Mouse (Mus musculus) hindbrain, embryonic 11.5 days (tissue): Measurements from ENCODE around the gene Hsp90ab1. TPM values are rescaled to one million over a fixed set of nuclear protein-coding genes. Genes with fewer than 3 reads are reported as not detected.

Experiments
- ATAC-seq: fragments of 200-750 bp; cut with Nextera tagmentation; 2 replicates; pipeline ENCODE4 v1.8.0; 2017; ENCODE audit warnings: mild to moderate bottlenecking, moderate TSS enrichment, moderate library complexity; ENCODE audit not compliant: low FRiP score
- DNase-seq: peaks from one replicate; pipeline ENCODE4 v3.0.0-alpha.2; 2015; ENCODE audit warnings: low spot score
- H3K27ac ChIP-seq: fragments of 300-500 bp; sonication (generic); 2 replicates; pipeline ENCODE4 v1.5.1; 2014; ENCODE audit warnings: mild to moderate bottlenecking, low read depth, low read length
- H3K27me3 ChIP-seq: fragments of 300-500 bp; sonication (generic); 2 replicates; pipeline ENCODE4 v1.6.1; 2014; ENCODE audit warnings: mild to moderate bottlenecking, low read length, moderate library complexity, mixed read lengths; ENCODE audit not compliant: control insufficient read depth, insufficient read depth
- H3K36me3 ChIP-seq: fragments of 300-500 bp; sonication (generic); 2 replicates; pipeline ENCODE4 v1.6.1; 2014; ENCODE audit warnings: mild to moderate bottlenecking, low read length, moderate library complexity, mixed read lengths; ENCODE audit not compliant: control insufficient read depth, insufficient read depth
- H3K4me1 ChIP-seq: fragments of 300-500 bp; sonication (generic); replicated peaks from 2 replicates; pipeline ENCODE4 v1.6.1; 2014; ENCODE audit warnings: low read length, mixed read lengths; ENCODE audit not compliant: control insufficient read depth, insufficient read depth
- H3K4me2 ChIP-seq: fragments of 300-500 bp; sonication (generic); replicated peaks from 2 replicates; pipeline ENCODE4 v1.6.1; 2014; ENCODE audit warnings: mild to moderate bottlenecking, low read depth, low read length
- H3K4me3 ChIP-seq: fragments of 300-500 bp; sonication (generic); 2 replicates; pipeline ENCODE4 v1.5.1; 2014; ENCODE audit warnings: low read depth, low read length
- H3K9ac ChIP-seq: fragments of 300-500 bp; sonication (generic); 2 replicates; pipeline ENCODE4 v1.6.1; 2014; ENCODE audit warnings: low read depth, low read length
- H3K9me3 ChIP-seq: fragments of 300-500 bp; sonication (generic); 2 replicates; pipeline ENCODE4 v1.6.1; 2016; ENCODE audit warnings: low read length; ENCODE audit not compliant: control insufficient read depth
- WGBS: fragments of 180-500 bp; shearing (Covaris S2); extraction: QIAGEN DNeasy Blood & Tissue Kit; methylation state at CpG from one replicate; pipeline ENCODE4 v1.1.7; 2014; 5-methylcytosine and 5-hydroxymethylcytosine counted together
- polyA plus RNA-seq: library from polyadenylated mRNA; unstranded; fragments of >200 nt; fragmentation: Nextera tagmentation; extraction: Ambion mirVana; gene quantifications from 2 replicates; pipeline ENCODE4 v1.2.1, GENCODE M21; 2014

Hsp90ab1 gene
- polyA plus RNA-seq, 1 experiment from 2014 or later, result 1,644 TPM

DNA sequence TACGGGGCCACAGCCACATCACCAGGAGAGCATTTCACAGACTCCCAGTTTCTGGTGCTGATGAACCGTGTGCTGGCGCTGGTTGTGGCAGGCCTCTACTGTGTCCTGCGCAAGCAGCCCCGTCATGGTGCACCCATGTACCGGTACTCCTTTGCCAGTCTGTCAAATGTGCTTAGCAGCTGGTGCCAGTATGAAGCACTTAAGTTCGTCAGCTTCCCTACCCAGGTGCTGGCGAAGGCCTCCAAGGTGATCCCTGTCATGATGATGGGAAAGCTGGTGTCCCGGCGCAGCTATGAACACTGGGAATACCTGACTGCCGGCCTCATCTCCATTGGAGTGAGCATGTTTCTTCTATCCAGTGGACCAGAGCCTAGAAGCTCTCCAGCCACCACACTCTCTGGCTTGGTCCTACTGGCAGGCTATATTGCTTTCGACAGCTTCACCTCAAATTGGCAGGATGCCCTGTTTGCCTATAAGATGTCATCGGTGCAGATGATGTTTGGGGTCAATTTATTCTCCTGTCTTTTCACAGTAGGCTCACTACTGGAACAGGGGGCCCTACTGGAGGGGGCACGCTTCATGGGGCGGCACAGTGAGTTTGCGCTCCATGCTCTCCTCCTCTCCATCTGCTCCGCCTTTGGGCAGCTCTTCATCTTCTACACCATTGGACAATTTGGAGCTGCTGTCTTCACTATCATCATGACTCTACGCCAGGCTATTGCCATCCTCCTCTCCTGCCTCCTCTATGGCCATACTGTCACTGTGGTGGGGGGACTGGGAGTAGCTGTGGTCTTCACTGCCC is 6.5 kb downstream of the Hsp90ab1 start:
- Histone ChIP-seq H3K27ac (no peak overlapping the region), H3K4me2 (no peak overlapping the region), H3K27me3 (no peaks in the 10 kb centered on the region), H3K9ac (no peak overlapping the region), H3K9me3 (no peaks in the 10 kb centered on the region), H3K4me3 (no peak overlapping the region), H3K36me3 (peaks cover 20% of the 10 kb centered on the region), H3K4me1 (peaks cover 6% of the 10 kb centered on the region; the same call in 1 of the 2 replicates)
- no peak for DNase-seq
- ATAC-seq, result no peak
- WGBS, result 75% methylated on average over 18 of the region's 18 CpGs

DNA sequence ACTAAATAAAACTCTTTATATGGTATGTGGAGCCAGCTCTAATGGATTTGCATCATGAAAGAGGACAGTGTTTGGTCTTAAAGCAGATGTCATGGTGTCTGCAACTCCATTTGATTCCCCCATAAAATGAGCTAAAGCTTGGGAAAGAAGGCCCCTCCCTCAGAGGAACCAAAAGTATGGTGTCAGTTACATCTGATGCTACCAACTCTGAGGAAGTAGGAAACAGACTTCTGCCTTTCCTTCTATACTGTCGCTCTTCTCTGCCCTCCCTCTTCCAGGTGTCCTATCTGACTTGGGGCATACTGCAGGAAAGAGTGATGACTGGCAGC is 7.1 kb downstream of the Hsp90ab1 start:
- no peak overlapping the region for H3K4me3 ChIP-seq
- H3K36me3 ChIP-seq, result peaks cover 15% of the 10 kb centered on the region
- WGBS, result 92% methylated on average over 1 of the region's 1 CpGs
- no peak for ATAC-seq
- no peak overlapping the region for H3K27ac ChIP-seq
- H3K9ac ChIP-seq, result no peak overlapping the region
- H3K9me3 ChIP-seq, result no peaks in the 10 kb centered on the region
- H3K27me3 ChIP-seq, result no peaks in the 10 kb centered on the region
- no peak overlapping the region for H3K4me2 ChIP-seq
- DNase-seq, result no peak
- peaks cover 5% of the 10 kb centered on the region; the same call in 1 of the 2 replicates for H3K4me1 ChIP-seq

DNA sequence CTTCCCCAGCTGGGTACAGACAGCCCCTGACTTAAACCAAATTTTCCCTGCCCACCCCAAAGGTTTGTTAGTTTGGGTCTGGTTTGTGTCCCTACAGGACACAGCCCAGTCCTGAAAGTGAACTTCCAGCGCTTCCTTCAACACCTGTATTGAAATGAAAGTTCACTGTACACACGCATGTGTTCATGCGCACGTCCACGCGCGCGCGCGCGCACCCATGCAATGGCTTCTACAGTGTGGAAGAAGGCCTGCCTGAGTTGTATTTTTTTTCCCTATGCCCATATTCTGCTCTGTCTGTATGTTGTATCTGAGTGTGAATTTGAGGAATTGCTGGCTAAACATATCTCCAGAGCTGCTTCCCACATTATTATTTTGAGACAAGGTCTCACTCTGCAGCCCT is 8.0 kb downstream of the Hsp90ab1 start:
- Histone ChIP-seq H3K27ac (no peak overlapping the region; the same call in 1 of the 2 replicates), H3K36me3 (peaks cover 9% of the 10 kb centered on the region)
- 94% methylated on average over 11 of the region's 11 CpGs for WGBS

DNA sequence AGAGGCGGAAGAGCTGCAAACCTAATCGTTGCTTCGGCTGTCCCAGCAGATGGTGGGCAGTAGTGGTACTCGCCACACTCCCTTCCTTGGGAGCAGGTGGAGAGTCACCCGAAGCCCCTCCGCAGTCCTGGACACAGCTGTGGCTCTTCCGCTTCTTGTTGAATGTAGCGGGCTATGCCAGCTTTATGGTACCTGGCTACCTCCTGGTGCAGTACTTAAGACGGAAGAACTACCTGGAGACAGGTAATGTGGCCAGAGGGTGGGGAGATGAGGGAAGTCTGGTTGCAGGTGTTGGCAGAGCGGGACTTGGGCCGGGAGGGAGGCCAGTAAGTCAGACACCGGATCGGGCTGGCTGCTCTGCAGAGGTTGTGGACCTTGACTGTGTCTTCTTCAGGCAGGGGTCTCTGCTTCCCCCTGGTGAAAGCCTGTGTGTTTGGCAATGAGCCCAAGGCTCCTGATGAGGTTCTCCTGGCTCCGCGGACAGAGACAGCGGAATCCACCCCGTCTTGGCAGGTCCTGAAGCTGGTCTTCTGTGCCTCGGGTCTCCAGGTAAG is 8.5 kb downstream of the Hsp90ab1 start:
- ATAC-seq, result no peak; the same call in 1 of the 2 replicates

More for the DNA sequence above, 8.0 kb downstream of the Hsp90ab1 start:
- Histone ChIP-seq H3K9me3 (no peaks in the 10 kb centered on the region), H3K9ac (peak overlapping the region; percentile 78), H3K27me3 (no peaks in the 10 kb centered on the region), H3K4me1 (peaks cover 3% of the 10 kb centered on the region; the same call in 1 of the 2 replicates), H3K4me3 (peak overlapping the region; percentile 68), H3K4me2 (peak overlapping the region; percentile 83)
- ATAC-seq (no peak), DNase-seq (no peak)

DNA sequence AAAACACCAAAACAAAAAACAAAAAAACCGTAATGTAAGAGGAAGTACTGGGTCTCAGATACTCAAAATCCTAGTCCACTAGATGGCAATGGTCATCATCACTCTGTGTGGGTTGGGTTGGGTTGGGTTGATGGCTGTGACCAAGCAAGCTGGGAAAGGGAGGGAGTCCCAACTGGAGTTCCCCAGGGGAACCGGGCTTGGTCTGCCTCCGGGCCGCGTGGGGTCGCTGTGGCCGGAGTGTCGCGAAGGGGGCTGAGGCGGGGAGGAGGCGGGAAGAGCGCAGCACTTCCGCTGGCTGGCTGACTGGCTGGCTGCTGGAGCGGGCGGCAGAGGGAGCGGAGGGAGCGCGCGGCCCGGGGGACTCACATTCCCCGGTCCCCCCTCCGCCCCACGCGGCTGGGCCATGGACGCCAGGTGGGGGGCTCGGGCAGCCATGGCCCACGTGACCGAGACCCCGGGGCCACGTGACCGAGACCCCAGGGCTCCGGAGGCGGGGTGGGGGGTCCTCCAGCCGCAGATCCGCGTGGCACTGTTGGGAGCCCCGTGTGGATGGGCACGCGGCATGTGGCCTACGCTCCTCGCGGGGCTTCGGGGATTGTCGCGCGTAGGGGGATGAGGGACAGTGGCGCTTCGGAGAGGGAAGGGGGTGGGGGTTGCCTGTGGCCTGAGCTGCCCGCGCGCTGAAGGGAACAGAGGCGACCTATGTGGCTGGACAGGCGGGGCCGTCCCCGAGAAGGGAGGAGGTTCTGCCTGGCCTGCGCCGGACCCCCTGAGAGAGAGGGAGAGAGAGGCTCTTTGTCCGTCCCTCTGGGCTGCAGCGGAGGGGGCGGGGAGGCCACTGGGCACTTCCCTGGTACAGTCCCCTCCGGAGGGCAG is 9.2 kb downstream of the Hsp90ab1 start, which contains the start of gene Slc35b2:
Slc35b2 (plus strand) TSS at position 220 of the 876 bp plus-strand sequence.
- no peaks in the 10 kb centered on the region for H3K9me3 ChIP-seq
- peak; percentile 93 for DNase-seq
- peak within 1 kb of the TSS; percentile 78 for H3K9ac ChIP-seq
- peak within 1 kb of the TSS; percentile 68 for H3K4me3 ChIP-seq
- H3K4me1 ChIP-seq, result peaks cover 3% of the 10 kb centered on the region; the same call in 1 of the 2 replicates
- peaks cover 3% of the 10 kb centered on the region; the same call in 1 of the 2 replicates for H3K36me3 ChIP-seq
- peak within 1 kb of the TSS; percentile 83 for H3K4me2 ChIP-seq
- WGBS, result under 1% methylated on average over 58 of the region's 61 CpGs
- H3K27me3 ChIP-seq, result no peaks in the 10 kb centered on the region
- peak; percentile 87 for ATAC-seq
- peak within 1 kb of the TSS; percentile 80 for H3K27ac ChIP-seq

More for the DNA sequence above, 8.5 kb downstream of the Hsp90ab1 start:
- Histone ChIP-seq H3K9ac (peak overlapping the region; percentile 78), H3K27ac (peak overlapping the region; percentile 80), H3K4me3 (peak overlapping the region; percentile 68), H3K4me2 (peak overlapping the region; percentile 83), H3K36me3 (peaks cover 6% of the 10 kb centered on the region), H3K9me3 (no peaks in the 10 kb centered on the region), H3K27me3 (no peaks in the 10 kb centered on the region), H3K4me1 (peaks cover 3% of the 10 kb centered on the region; the same call in 1 of the 2 replicates)
- no peak for DNase-seq
- WGBS, result 16% methylated on average over 18 of the region's 18 CpGs

DNA sequence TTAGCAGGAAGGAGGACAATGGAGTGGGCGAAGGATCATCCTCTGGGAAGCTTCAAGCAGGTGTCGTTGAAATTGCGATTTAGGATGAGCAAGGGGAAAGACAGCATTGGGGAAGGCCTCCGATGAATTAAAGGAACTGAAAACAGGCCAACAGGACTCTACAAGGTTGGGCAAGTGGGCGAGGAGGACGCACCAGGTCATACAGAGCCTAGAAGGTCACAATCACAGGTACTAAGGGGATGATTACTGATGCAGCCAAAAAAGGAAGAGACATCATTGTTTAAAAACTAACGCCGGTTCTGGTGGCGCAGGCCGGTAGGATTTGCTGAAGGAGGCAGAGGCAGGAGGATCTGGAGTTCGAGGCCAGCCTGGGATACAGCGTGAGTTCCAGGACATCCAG is 9.9 kb downstream of the Hsp90ab1 start:
- no peaks in the 10 kb centered on the region for H3K27me3 ChIP-seq
- DNase-seq (no peak), ATAC-seq (no peak)
- 0 out of 2 replicates have a peak overlapping the region, but pooled peaks have one; percentile 80 for H3K27ac ChIP-seq
- 82% methylated on average over 12 of the region's 12 CpGs for WGBS
- no peak overlapping the region for H3K4me2 ChIP-seq
- no peak overlapping the region for H3K9ac ChIP-seq
- no peak overlapping the region for H3K4me3 ChIP-seq
- peaks cover 3% of the 10 kb centered on the region; the same call in 1 of the 2 replicates for H3K4me1 ChIP-seq
- H3K36me3 ChIP-seq, result no peaks in the 10 kb centered on the region
- no peaks in the 10 kb centered on the region for H3K9me3 ChIP-seq

DNA sequence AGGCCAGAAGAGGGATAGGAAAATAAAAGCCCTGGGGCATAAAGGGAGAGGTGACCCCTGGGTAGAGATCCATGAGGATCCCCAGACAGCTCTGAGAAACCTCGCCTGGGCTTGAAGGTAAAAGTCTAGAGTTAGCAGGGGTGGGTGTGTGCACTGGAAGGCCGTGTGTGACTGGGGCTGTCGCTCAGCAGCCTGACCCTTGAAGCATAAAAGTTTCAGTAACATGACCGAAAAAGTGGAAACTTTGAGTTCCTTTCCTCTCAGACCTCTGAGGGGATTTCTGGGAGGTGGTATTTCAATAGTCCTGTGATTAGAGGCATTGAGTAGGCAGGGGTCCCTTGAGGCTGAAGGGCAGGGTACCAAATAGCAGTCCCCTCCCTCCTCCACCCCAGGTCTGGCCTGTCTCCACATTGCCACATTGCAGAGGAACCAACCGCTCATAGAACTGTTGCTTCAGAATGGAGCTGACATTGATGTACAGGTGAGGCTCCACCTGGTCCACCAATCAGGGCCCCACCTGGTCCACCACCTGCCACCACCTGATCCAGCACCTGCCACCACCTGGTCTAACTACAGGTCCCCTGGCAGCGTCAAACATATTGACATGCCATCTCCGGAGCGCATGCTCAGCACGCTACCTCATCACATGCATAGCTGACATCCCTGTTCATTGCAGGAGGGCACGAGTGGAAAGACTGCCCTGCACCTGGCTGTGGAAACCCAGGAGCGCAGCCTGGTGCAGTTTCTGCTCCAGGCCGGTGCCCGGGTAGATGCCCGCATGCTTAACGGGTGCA is 13.1 kb downstream of the Hsp90ab1 start:
- no peak overlapping the region for H3K4me2 ChIP-seq
- 0 out of 2 replicates have a peak, but pooled peaks cover 2% of the 10 kb centered on the region for H3K27me3 ChIP-seq
- WGBS, result 90% methylated on average over 15 of the region's 15 CpGs
- no peak overlapping the region for H3K9ac ChIP-seq
- no peaks in the 10 kb centered on the region for H3K9me3 ChIP-seq
- DNase-seq (no peak), ATAC-seq (no peak)
- peaks cover 2% of the 10 kb centered on the region; the same call in 1 of the 2 replicates for H3K4me1 ChIP-seq
- no peak overlapping the region for H3K27ac ChIP-seq
- no peak overlapping the region for H3K4me3 ChIP-seq
- no peaks in the 10 kb centered on the region for H3K36me3 ChIP-seq
